Mouse (Mus musculus) cortical plate, adult 2 months (tissue): ENCODE data around the gene Zdhhc6. TPM values are rescaled to one million over a fixed set of nuclear protein-coding genes. Genes with fewer than 3 reads are reported as not detected.

Experiments
- H3K27ac ChIP-seq: fragments of 200-500 bp; 2 replicates; pipeline ENCODE4 v1.5.1; 2012; ENCODE audit warnings: low read length, control low read depth, inconsistent platforms; ENCODE audit not compliant: insufficient read depth
- H3K4me1 ChIP-seq: fragments of 200-500 bp; 2 replicates; pipeline ENCODE4 v1.6.1; 2011; ENCODE audit warnings: low read length; ENCODE audit not compliant: control insufficient read depth, insufficient read depth
- H3K4me3 ChIP-seq: fragments of 200-500 bp; 2 replicates; pipeline ENCODE4 v1.5.1; 2011; ENCODE audit warnings: mild to moderate bottlenecking, low read length, control low read depth; ENCODE audit not compliant: insufficient read depth
- CTCF ChIP-seq: fragments of 200-500 bp; IDR thresholded peaks from 2 replicates; pipeline ENCODE4 v1.5.1; 2011; ENCODE audit warnings: mild to moderate bottlenecking, control low read depth, low read length; ENCODE audit not compliant: insufficient read depth; ENCODE audit errors: extremely low read depth
- POLR2A ChIP-seq: fragments of 200-500 bp; IDR thresholded peaks from 2 replicates; pipeline ENCODE4 v1.6.1; 2011; ENCODE audit warnings: mild to moderate bottlenecking, low read length, control low read depth; ENCODE audit not compliant: insufficient read depth; ENCODE audit errors: extremely low read depth
- polyA plus RNA-seq: library from polyadenylated mRNA; depleted of rRNA; stranded (reverse); fragments of >200 nt; gene quantifications from 2 replicates; pipeline ENCODE4 v1.2.3, GENCODE M21; 2012

Gene Zdhhc6
- polyA plus RNA-seq, 1 experiment = 27.2 TPM

- Histone ChIP-seq H3K4me1 (peaks cover 1% of the 10 kb centered on the region), H3K4me3 (no peak within 1 kb of the TSS; the same call in 1 of the 2 replicates), H3K27ac (no peak within 1 kb of the TSS)
- TF ChIP-seq CTCF = no peak
- TF ChIP-seq POLR2A = no peak
These were observed 64.3 kb downstream of the Zdhhc6 start, which contains the start of gene Acsl5 for GRCm38 (mm10) chr19:55251383-55252124. Acsl5 (plus strand) TSS chr19:55251938.

GRCm38 (mm10) chr19:55250451-55250850, 65.4 kb downstream of the Zdhhc6 start:
- no peak overlapping the region for H3K27ac ChIP-seq
- H3K4me1 ChIP-seq = no peaks in the 10 kb centered on the region
- H3K4me3 ChIP-seq = no peak overlapping the region
- TF ChIP-seq POLR2A (no peak), CTCF (no peak)

- H3K4me1 ChIP-seq = no peaks in the 10 kb centered on the region; the same call in 1 of the 2 replicates
- no peak for TF ChIP-seq POLR2A
- no peak for TF ChIP-seq CTCF
- no peak overlapping the region for H3K27ac ChIP-seq
- H3K4me3 ChIP-seq = no peak overlapping the region
These were observed 67.8 kb downstream of the Zdhhc6 start for GRCm38 (mm10) chr19:55247991-55248520.

- TF ChIP-seq POLR2A (no peak), CTCF (no peak)
- Histone ChIP-seq H3K4me3 (no peak overlapping the region), H3K4me1 (no peaks in the 10 kb centered on the region; the same call in 1 of the 2 replicates), H3K27ac (no peak overlapping the region)
These were observed 68.3 kb downstream of the Zdhhc6 start for GRCm38 (mm10) chr19:55247563-55247962.

- H3K27ac ChIP-seq = no peak overlapping the region
These were observed 71.0 kb downstream of the Zdhhc6 start for GRCm38 (mm10) chr19:55244791-55245231.

GRCm38 (mm10) chr19:55241186-55241645, 74.6 kb downstream of the Zdhhc6 start, which contains the start of gene Gucy2g:
Gucy2g (minus strand) TSS chr19:55241236.
- H3K4me3 ChIP-seq = no peak within 1 kb of the TSS
- H3K4me1 ChIP-seq = no peaks in the 10 kb centered on the region; the same call in none of the 2 replicates
- TF ChIP-seq CTCF = no peak
- TF ChIP-seq POLR2A = no peak
- H3K27ac ChIP-seq = no peak within 1 kb of the TSS

More at GRCm38 (mm10) chr19:55244791-55245231, 71.0 kb downstream of the Zdhhc6 start:
- Histone ChIP-seq H3K4me3 (no peak overlapping the region), H3K4me1 (no peaks in the 10 kb centered on the region; the same call in none of the 2 replicates)
- TF ChIP-seq POLR2A = peak; percentile 20; the same call in 1 of the 2 replicates
- peak; percentile 35 for TF ChIP-seq CTCF

- Histone ChIP-seq H3K4me1 (no peaks in the 10 kb centered on the region; the same call in none of the 2 replicates), H3K4me3 (no peak overlapping the region), H3K27ac (no peak overlapping the region)
- TF ChIP-seq POLR2A (no peak), CTCF (no peak)
These were observed 75.9 kb downstream of the Zdhhc6 start for GRCm38 (mm10) chr19:55239766-55240426.

GRCm38 (mm10) chr19:55236564-55236963, 79.3 kb downstream of the Zdhhc6 start:
- H3K4me3 ChIP-seq = no peak overlapping the region
- H3K27ac ChIP-seq = 0 out of 2 replicates have a peak overlapping the region, but pooled peaks have one; percentile 19
- no peak for TF ChIP-seq CTCF
- no peak for TF ChIP-seq POLR2A
- peaks cover 2% of the 10 kb centered on the region; the same call in 1 of the 2 replicates for H3K4me1 ChIP-seq

GRCm38 (mm10) chr19:55236026-55236425, 79.8 kb downstream of the Zdhhc6 start:
- TF ChIP-seq CTCF (no peak), POLR2A (no peak)
- Histone ChIP-seq H3K4me3 (no peak overlapping the region), H3K4me1 (peaks cover 5% of the 10 kb centered on the region), H3K27ac (no peak overlapping the region)
